ENCODE assay signal across 10 mouse cellular contexts in genomic region chr15:85206703-85207075, GRCm38 (mm10). TPM values are rescaled to one million over a fixed set of nuclear protein-coding genes. Genes with fewer than 3 reads are reported as not detected.
A peak's percentile ranks its signal among the peaks of the same experiment; 100 is the strongest.
DNase-seq lines count a peak whose midpoint lies in the region; ATAC-seq and TF ChIP-seq lines count a peak whose summit lies in the region.
"Had no signal": no experiment of that assay in that cellular context is flagged by ENCODE, and none has a peak within 500 bp of the region (broad histone marks: within the 10 kb centered on the region; RNA-seq: fewer than 3 reads in every experiment).

No protein-coding gene starts in this region.

- peak overlapping the region; percentile 88 for H3K9ac ChIP-seq in kidney, embryonic 16.5 days (replicated peaks; ENCODE audit: low read length)
- H3K9ac ChIP-seq in intestine, embryonic 15.5 days = peak overlapping the region; percentile 81
- peak overlapping the region; percentile 82 for H3K9ac ChIP-seq in neural tube, embryonic 13.5 days

- H3K9me3 ChIP-seq in kidney, embryonic 16.5 days (ENCODE audit: low read length) = peaks cover 5% of the 10 kb centered on the region
- no peaks in the 10 kb centered on the region for H3K9me3 ChIP-seq in intestine, embryonic 15.5 days
- H3K9me3 ChIP-seq in neural tube, embryonic 13.5 days = no peaks in the 10 kb centered on the region

- ATAC-seq in kidney, embryonic 16.5 days (ENCODE audit: low FRiP score, low TSS enrichment) = no peak
- ATAC-seq in intestine, embryonic 15.5 days = peak; percentile 34
- no peak for ATAC-seq in neural tube, embryonic 13.5 days (ENCODE audit: low read depth)

- peaks cover 33% of the 10 kb centered on the region for H3K4me1 ChIP-seq in kidney, embryonic 16.5 days (ENCODE audit: insufficient read depth, low read length)
- H3K4me1 ChIP-seq in embryonic fibroblast, embryonic 13.5 days (ENCODE audit: control insufficient read depth, insufficient read depth, low read length) = 0 out of 2 replicates have a peak, but pooled peaks cover 2% of the 10 kb centered on the region
- H3K4me1 ChIP-seq in intestine, embryonic 15.5 days (replicated peaks) = peaks cover 33% of the 10 kb centered on the region
- peaks cover 30% of the 10 kb centered on the region for H3K4me1 ChIP-seq in neural tube, embryonic 13.5 days (replicated peaks)

- 5% methylated on average over 3 of the region's 3 CpGs for WGBS in kidney, embryonic 16.5 days
- 6% methylated on average over 3 of the region's 3 CpGs for WGBS in intestine, embryonic 15.5 days
- 9% methylated on average over 3 of the region's 3 CpGs for WGBS in neural tube, embryonic 13.5 days

- TF ChIP-seq POLR2A in embryonic fibroblast, embryonic 13.5 days (IDR thresholded peaks at IDR 0.05; ENCODE audit: low read depth, low read length) = no peak

- no peaks in the 10 kb centered on the region for H3K27me3 ChIP-seq in kidney, embryonic 16.5 days (ENCODE audit: insufficient read depth, low read length)
- H3K27me3 ChIP-seq in intestine, embryonic 15.5 days (replicated peaks) = no peaks in the 10 kb centered on the region
- H3K27me3 ChIP-seq in neural tube, embryonic 13.5 days = 0 out of 2 replicates have a peak, but pooled peaks cover 11% of the 10 kb centered on the region

- H3K4me2 ChIP-seq in kidney, embryonic 16.5 days (replicated peaks; ENCODE audit: low read depth, low read length) = peak overlapping the region; percentile 84
- H3K4me2 ChIP-seq in intestine, embryonic 15.5 days (replicated peaks) = peak overlapping the region; percentile 92
- H3K4me2 ChIP-seq in neural tube, embryonic 13.5 days = peak overlapping the region; percentile 91

- TF ChIP-seq CTCF in embryonic fibroblast, embryonic 13.5 days (IDR thresholded peaks at IDR 0.05; ENCODE audit: borderline replicate concordance, insufficient read depth, low read length) = no peak

- H3K27ac ChIP-seq in kidney, embryonic 16.5 days (ENCODE audit: low read length) = peak overlapping the region; percentile 82
- H3K27ac ChIP-seq in embryonic fibroblast, embryonic 13.5 days (ENCODE audit: insufficient read depth, low read length) = no peak overlapping the region
- peak overlapping the region; percentile 89 for H3K27ac ChIP-seq in intestine, embryonic 15.5 days
- peak overlapping the region; percentile 83; the same call in 1 of the 2 replicates for H3K27ac ChIP-seq in neural tube, embryonic 13.5 days (replicated peaks)
- H3K27ac ChIP-seq: macrophage had no signal

- DNase-seq in kidney, adult 18-20 months = no peak
- no peak for DNase-seq in Muller cell, postnatal 12 days (ENCODE audit: inconsistent ontology term)
- no peak for DNase-seq in left cerebral cortex, adult 9 months (ENCODE audit: low spot score in 2 of 2)
- no peak for DNase-seq in right cerebral cortex, postnatal 4 days
- DNase-seq: gastrocnemius, postnatal 25 days had no signal

- H3K4me3 ChIP-seq in kidney, embryonic 16.5 days (ENCODE audit: low read length) = peak overlapping the region; percentile 65
- H3K4me3 ChIP-seq in embryonic fibroblast, embryonic 13.5 days (ENCODE audit: insufficient read depth, low read length) = peak overlapping the region; percentile 45
- peak overlapping the region; percentile 80 for H3K4me3 ChIP-seq in intestine, embryonic 15.5 days (replicated peaks)
- peak overlapping the region; percentile 57 for H3K4me3 ChIP-seq in neural tube, embryonic 13.5 days

- H3K36me3 ChIP-seq in kidney, embryonic 16.5 days (ENCODE audit: insufficient read depth, low read length) = peaks cover 26% of the 10 kb centered on the region; the same call in 1 of the 2 replicates
- 0 out of 2 replicates have a peak, but pooled peaks cover 3% of the 10 kb centered on the region for H3K36me3 ChIP-seq in intestine, embryonic 15.5 days
- H3K36me3 ChIP-seq in neural tube, embryonic 13.5 days = no peaks in the 10 kb centered on the region

RNA-seq across cellular contexts. Expression of gene Fbln1, which starts 0.9 kb away (rescaled TPM):
- 202 and 212 TPM in 2 replicates for polyA plus RNA-seq in kidney, embryonic 16.5 days (2015; fragmentation: Nextera tagmentation; extraction: Ambion mirVana)
- 46.2 and 92.8 TPM in 2 replicates for polyA plus RNA-seq in embryonic fibroblast, embryonic 13.5 days (2011; ENCODE audit: insufficient read length, low read depth, missing spikeins)
- 184 and 194 TPM in 2 replicates for polyA plus RNA-seq in intestine, embryonic 15.5 days (2015; fragmentation: Nextera tagmentation; extraction: Ambion mirVana)
- 71.0 and 77.0 TPM in 2 replicates for polyA plus RNA-seq in neural tube, embryonic 13.5 days (2015; fragmentation: Nextera tagmentation; extraction: Ambion mirVana)
- polyA plus RNA-seq: macrophage had no signal
